Mouse (Mus musculus) naive thymus-derived CD4-positive, alpha-beta T cell, adult 2 months (primary cell): ENCODE results near the gene Baiap2l2.
"Not testable (repeated sequence)": the region's sequence is repeated elsewhere in the genome, so short reads cannot be mapped to it uniquely, and the experiment has no call there.

Experiments
- DNase-seq: peaks from one replicate; pipeline ENCODE4 v3.0.0-alpha.2; 2011; ENCODE audit warnings: low read depth

Baiap2l2 gene

DNA sequence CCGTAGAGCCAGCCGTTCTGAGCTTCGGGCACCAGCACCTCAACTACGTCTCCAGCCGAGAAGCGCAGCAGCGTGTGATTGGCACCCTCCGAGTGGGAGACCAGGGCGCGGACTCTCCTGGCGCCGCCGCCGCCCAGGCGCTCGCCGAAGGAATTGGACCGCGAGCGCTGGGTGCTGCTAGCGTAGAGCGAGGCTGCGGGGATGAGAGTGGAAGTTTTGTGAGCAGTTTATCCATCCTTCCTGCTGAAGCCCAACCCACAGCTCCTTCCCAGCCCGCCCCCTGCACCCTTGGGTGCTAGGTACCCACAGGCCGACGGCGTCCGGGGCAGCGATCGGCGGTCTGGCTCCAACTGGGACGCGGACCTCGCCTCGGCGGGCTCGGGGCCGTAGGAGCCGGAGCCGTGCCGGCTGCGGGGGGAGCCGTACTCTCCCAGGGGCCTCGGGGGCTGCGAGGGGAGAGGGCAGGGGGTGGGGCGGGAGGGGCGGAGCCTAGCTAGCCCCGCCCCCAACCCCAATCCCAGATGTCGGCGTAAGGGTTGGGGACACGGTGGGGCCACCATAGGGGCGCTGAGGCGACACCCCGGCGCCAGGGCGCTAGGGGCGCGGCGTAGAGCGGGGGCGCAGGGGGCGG is 24.1 kb downstream of the Baiap2l2 start:
- DNase-seq = peak; percentile 50

DNA sequence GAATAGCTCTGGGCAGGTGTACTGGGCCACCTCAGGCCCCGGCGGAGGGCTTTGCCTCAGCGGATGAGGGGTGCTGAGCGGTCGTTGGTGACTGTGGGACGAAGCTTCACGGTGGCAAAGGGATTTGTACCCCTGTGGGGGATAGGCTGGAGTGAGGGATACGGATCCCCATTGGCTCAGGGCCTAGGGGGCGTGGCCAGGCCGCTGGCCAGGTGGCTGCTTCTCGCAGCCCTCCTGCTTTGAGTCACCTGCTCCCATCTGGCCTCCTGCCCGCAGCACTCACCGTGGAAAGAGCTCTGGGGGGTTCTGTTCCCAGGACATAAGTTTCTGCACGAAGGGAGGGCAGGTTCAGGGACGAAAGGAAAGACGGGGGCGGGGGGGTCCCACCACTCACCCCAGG is 26.8 kb downstream of the Baiap2l2 start:
- no peak for DNase-seq

DNA sequence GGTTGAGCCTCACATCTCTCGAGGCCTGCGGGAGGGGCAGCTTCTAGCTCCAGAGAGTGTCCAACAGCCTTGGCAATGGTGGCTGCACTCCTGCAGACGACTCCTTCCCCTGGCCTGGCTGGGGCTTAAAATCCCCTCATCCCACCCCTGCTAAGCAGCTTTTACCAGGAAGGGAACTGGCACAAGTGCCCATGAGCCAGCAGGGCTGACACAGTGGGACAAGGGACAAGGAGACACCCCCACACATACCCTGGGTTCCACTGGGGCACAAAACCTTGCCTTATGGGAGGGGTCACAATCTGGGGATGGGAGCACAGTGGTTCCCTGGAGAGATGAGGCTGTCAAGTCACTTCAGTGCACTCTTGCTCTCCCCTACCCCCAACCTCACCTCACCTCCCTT is 30.7 kb downstream of the Baiap2l2 start, which contains the start of gene Slc16a8:
Gene Slc16a8 (minus strand): TSS at position 101 of the 400 bp plus-strand sequence.
- no peak for DNase-seq

DNA sequence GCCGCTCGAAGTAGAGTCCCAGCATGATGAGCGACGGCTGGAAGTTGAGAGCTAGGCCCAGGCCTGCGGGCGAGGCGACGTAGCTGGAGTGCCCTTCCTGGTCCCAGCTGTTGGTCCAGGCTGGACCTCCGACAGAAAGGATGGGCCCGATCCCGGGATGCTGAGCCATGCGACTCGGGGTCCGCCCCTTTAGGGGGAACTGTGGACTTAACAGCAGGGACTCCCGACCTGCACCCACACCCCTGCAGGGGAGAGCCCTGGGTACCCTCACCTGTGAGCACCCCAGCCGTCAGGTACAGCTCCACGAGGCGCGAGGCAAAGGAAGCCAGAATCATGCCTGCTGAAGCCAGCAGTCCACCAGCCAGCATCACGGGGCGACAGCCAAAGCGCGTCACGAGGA is 32.8 kb downstream of the Baiap2l2 start:
- no peak for DNase-seq

DNA sequence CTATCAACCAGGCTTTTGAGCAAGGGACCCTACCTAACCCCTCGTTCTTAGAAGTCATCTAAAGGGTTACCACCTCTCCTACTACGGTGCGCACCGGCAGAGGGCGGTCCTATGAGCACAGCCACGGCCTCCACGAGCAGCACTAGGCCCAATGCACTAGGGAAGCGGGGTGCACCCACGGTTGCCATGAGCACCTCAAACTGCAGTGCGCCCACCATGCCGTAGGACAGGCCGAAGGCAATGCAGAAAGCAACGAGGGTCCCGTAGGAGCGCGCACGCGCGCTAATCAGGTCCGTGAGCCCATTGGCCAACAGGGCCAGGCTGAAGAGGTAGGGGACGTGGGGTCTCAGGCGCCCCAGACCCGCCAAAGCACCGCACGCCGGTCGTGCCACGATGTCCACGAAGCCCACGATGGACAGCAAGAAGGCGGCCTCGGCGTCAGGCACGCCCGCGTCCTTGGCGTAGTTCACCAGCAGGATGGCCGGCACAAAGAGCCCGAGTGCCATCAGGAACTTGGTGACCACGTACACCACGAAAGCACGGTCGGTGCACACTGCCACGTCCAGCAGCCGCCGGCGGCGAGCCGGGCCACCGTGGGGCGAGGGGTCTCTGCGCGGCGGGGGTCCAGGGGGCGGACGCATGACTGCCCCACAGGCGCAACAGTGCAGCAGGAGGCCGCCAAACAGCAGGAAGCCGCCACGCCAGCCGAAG is 33.4 kb downstream of the Baiap2l2 start:
- no peak for DNase-seq

DNA sequence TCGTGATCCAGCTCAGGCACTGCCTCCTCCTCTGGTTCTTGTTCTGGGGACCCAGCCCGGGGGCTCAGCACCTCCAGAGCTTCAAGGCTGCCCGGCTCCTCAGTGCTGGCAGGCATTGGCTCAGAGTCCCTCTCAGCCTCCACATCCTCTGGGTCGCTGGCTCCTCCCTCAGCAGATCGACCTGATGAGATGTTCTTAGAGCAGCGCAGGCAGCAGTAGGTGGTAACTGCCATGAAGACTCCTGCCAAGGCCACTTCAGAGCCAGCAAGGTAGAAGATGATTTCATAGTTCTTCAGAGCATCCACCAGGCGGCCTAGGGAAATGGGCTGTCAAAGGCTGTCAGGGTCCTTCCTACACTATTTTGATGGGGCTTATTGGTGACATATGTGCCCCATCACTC is 34.2 kb downstream of the Baiap2l2 start:
- no peak for DNase-seq

DNA sequence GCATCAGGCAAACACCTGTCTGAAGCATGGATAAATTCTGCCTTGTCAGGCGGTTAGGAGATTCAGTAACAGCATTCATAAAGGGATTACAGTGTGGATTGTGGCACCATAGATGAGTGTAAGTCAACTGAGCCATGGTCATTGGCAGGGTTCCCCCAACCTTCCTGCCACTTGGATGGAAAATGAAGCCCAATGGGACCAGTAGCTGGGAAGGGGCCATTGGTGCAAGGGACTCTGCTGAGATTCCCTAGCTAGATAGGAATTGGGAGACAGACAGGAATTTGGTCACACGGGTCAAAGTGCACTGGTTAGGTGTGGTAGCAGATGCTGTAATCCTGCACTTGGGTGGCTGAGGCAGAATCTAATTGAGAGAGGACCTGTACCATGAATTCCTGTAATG is 35.1 kb downstream of the Baiap2l2 start:
- no peak for DNase-seq

DNA sequence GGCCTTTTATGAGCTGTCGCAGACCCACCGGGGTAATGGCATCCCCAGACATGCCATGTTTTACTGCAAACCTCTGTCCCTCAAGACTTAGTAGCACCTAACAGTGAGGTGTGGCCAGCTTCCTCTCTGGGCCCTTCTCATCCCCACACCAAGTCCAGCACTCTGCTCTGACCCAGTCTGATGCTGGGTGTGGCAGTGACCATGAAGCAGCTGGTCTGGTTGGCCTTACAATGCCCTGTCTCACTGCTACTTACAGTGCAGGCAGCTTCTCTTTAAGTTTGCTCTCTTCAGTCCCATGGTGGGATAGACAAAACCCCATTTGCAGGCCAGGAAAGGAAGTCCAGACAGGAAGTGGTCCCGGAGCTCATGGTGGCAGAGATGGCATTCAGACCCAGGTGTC is 40.0 kb downstream of the Baiap2l2 start:
- no peak for DNase-seq

DNA sequence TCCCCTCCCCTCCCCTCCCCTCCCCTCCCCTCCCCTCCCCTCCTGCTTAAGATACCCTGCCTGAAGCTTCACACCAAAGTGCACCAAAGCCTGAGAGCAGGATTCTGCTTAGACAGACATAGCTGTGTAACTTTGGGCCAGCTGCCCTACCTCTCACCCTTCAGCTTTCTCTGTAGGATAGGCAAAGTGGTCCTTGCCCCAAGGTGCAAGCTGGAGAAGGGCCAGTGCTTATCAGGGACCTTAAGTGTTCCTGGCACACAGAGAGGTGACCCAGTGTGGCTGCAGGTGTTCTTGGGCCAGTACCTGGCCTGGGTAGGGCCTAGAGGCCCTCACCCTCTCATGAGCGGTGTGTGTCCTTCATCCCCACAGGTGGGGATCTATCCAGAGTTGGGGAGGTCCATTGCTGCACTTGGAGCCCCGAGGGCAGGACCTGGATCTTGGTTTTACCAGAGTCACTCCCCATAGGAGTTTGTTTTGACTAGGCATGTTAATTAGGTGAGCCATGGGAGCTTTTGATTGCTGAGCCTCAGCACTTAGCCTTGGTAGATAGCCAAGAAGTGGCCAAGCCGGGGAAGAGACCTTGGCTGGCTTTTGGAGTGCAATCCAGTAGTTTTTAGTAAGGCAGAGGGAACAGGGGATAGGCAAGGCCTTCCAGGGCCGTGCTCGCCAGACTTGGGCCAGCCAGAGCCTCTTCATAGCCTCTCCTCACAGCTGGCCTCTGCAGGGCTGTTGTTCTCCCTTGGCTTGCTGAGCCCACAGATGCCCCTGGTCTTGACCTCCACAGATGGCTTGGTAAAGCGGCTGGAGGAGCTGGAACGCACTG is 41.1 kb downstream of the Baiap2l2 start:
- DNase-seq = no peak

DNA sequence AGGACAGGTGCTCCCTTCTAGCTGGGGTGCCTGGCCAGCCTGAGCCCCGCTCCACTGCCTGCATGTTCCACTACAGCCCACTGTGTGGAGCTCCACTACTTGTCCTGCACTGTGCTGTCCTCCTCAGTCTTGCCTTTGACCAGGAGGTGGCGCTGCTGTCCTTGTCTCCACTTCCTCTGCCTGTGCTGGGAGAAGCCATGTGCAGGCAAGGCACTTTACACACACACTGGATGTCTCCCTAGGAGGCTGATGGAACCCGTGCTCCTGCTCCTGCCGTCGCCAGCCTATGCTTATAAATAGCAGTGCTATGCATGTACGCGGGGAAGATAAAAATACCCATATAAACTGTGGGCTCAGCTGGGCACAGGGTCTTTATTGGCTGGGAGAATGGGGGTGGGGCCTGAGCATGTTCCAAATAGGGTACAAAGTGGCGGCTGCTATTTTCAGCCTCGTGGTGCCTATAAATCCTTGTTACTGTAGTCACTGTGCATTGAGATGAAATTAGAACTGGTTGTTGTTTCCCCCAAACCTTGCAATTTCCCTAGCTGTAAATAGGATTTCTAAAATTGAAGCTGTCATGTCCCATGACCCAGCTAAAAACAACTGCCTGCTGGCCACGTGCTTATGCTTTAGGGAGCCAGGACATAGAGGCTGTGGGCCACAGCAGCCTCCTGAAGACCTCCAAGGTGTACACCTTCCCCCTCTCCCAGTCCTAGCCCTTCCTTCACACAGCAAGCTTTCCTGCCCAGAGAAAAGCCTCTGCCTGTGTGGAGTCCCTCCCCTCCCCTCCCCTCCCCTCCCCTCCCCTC is 41.9 kb downstream of the Baiap2l2 start:
- peak; percentile 97 for DNase-seq

DNA sequence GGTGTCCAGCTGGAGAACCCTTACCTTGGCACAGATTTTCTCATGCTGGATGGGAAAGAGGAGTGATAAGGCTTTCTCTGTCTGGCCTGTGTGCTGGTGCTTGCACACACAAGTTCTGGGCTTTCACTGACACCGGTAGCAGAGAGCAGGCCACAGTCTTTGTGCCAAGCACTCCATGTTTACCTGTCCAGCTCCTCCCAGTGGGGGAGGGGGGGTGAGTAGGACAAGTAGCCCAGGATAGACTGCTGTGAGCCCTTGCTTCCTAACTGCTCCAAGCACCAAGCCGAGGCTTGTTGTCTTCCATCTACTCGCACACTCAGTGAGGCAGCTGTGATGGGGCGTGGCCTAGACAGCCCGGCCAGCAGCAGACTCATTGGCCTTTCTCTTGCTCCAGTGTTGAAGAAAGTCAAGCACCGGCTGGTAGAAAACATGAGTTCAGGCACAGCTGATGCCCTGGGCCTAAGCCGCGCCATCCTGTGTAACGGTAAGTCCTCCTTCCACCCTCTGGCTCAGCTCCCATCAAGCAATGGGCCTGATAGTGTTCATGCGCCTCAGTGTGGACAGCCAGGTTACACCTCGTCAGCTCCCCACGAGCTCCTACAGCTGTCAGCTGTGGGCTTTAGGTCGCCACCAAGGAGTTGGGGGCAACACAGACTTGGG is 42.6 kb downstream of the Baiap2l2 start:
- DNase-seq = no peak

DNA sequence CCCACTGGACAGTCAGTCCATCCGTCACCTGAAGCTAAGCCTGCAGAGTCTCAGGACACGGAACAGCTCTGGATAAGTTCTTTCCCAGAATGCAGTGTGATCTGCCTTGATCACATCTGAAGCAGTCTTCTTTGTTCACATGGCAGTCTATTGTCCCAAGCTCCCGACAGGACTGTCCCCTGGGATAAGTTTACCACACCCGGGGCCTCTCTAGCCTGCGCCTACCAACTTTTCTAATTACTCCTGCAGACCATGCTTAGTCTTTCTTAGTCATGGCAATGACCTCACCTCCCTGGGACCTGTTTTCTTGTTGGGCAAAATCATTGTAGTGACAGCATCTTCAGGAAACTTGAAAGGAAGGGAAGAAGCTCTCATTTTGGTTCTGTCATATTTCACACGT is 47.3 kb downstream of the Baiap2l2 start:
- DNase-seq = no peak

DNA sequence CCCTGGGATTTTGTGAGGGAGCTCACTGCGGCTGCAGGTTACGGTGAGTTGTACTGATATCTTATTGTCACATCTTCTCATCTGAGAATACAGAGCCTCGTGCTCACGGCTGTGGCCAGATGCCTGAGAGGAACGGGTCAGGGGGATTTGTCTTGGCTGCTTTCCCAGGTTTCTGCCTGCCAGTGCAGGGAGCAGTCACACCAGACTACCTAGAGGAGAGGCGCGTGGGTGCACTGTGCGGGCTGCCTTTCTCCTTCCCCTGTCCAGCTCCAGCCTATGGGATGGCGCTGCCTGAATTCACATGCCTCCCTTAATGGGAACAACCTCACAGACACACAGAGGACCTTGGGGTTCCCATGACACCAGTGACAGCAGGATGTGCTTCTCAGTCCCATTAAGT is 50.1 kb downstream of the Baiap2l2 start:
- DNase-seq = no peak

DNA sequence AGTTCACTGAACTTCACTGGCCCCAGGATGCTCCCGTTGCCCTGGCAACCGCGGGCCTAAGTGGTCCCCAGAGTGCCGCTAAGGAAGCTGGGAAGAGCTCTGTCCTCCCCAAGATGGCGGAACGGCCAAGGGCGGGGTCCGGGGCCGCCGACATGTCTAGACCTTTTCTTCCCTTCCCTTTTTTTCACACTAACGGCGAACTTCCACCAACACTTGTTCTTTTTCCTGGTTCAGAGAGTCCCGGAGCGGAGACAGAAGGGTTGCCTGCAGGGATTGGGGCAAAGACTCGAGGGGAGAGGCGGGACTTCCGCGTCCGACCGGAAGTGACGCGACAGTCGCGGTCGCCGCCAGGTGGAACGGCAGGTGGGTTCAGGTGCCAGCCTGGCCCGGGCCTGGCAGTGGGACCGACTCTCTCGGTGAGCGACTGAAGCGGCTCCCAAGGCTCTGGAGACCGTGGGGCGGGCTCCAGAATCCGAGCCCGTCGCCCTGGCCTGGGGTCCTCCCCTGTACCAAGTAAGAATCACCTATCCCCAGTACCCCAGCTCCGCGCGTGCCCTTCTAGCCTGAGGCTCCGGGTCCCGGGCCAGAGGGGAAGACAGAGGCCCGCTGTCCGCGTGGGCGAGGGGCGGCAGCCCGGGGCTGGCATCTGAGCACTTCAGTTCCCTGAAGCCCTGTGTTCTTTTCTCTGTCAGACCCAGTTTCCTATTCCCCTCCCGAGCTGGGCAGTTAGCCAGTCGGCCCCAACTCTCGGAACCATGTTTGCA is 56.1 kb downstream of the Baiap2l2 start, which contains the start of the genes Pick1 and Gm49486:
Gene Pick1 (plus strand): TSS at position 116 of the 764 bp plus-strand sequence.
Gene Gm49486 (plus strand): TSS at position 334 of the 764 bp plus-strand sequence.
- peak; percentile 90 for DNase-seq

DNA sequence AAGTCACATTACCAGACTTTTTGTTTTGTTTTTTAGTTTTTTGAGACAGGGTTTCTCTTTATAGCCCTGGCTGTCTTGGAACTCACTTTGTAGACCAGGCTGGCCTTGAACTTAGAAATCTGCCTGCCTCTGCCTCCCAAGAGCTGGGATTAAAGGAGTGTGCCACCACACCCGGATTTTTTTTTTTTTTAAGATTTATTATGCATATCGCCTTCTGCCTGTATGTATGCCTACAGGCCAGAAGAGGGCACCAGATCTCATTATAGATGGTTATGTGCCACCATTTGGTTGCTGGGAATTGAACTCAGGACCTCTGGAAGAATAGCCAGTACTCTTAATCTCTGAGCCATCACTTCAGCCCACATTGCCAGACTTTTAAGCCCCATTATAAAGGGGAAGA is 59.6 kb downstream of the Baiap2l2 start:
- not testable (repeated sequence) for DNase-seq

DNA sequence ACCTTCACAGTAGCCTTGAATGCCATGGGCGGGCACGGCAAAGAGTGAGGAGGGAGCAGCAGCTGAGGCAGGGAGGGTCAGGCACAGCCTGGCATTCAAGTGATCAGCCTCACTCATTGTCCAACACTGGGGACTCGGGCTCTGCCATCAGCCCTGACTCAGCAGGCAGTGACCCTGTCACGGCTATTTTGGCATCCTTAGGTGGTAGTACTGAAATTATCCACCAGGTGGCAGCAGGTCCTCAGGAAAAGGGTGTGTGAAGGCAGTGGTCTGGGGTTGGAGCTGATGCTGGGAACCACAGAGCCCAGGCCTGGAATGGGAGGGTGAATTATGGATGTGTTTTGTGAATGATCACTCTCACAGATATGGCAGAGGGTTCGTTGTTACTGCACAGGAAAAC is 60.7 kb downstream of the Baiap2l2 start:
- DNase-seq = peak; percentile 90

DNA sequence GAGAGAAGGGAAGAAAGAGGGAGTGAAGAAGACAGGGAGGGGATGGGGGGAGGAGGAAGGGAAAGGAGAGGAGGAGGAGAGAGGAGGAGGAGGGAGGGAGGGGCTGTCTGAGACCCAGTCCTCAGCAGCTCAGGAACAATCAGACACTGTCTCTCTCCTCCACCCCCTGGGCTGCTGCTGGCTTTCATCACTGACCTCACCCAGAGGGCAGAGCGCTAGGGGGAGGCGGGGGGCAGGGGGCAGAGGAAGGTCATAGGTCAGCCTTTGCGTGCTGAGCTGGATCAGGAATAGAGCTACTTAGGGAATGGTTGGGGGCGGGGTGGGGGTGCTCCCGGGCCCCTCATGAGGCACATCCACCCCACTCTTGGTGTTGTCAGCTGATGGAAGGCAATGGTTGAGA is 61.7 kb downstream of the Baiap2l2 start:
- no peak for DNase-seq

DNA sequence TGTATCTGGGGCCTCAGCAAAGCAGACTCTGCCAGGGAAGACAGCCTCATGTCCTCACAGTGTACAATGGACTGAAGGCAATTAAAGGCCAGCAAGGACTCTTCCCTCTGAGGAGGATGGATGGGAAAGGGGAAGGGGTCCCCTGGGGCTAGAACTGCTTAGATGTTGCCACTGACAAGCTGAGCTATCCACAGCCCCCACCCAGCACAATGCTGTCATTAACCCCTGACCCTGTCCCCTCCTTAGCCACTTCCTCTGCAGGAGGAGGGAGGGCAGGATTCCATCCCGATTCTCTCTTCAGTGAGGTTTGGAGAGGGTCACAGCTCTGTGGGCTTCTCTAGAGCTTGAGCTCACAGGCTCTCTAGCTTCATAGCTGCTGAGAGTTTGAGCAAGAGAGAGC is 65.8 kb downstream of the Baiap2l2 start:
- no peak for DNase-seq

DNA sequence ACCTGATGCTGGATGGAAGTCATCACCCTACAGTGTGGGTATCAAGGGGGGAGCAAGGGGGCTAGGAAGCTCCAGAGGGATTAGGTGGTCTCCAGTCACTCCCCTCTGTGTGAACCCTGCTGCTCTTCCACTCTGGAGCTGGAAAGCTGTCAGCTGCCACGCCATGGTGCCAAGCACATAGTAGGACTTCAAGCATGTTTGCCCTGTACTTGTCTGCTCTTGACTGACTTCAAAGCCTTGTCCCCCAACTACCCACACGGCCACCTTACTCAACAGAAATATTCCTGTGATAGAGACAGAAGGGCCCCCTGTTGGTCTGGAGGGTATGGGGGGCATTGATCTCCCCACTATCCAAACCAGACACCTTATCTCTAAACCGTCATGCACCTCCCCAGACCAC is 69.1 kb downstream of the Baiap2l2 start:
- DNase-seq = no peak

DNA sequence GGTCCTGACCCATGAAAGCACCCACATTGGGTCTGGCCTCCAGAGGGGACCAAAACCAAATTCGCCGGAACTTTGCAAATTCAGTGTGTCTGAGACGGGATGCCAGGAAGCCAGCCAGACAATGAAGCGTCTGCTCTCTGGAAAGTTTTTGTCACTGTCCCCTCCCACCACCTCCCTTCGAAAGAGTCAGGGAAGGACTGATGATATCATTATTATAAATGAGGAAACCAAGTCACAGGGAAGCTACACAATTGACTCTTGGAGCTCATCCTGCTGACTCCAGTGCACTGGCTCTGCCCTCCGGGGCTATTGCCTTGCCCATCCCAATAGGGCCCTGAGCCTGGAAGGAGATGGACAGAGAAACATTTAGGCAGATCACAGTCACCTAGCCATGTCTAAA is 71.7 kb downstream of the Baiap2l2 start:
- no peak for DNase-seq
